Mouse (Mus musculus) heart, adult 2 months (tissue): ENCODE measurements at regions not wholly inside any gene's neighbourhood (a gene's known extent, or its start where the extent isn't known, plus 50 kb on each side); places are given as distances from the start of the nearest gene placed in this dataset.

Experiments
- CTCF ChIP-seq: fragments of 200-600 bp; IDR thresholded peaks from 2 replicates; pipeline ENCODE4 v1.8.1; 2022; ENCODE audit warnings: antibody characterized with exemption, mild to moderate bottlenecking, moderate library complexity
- POLR2A ChIP-seq: fragments of 200-500 bp; IDR thresholded peaks from 2 replicates; pipeline ENCODE4 v1.6.1; 2011; ENCODE audit warnings: mild to moderate bottlenecking, low read depth, low read length, control low read depth; ENCODE audit not compliant: insufficient read depth

DNA sequence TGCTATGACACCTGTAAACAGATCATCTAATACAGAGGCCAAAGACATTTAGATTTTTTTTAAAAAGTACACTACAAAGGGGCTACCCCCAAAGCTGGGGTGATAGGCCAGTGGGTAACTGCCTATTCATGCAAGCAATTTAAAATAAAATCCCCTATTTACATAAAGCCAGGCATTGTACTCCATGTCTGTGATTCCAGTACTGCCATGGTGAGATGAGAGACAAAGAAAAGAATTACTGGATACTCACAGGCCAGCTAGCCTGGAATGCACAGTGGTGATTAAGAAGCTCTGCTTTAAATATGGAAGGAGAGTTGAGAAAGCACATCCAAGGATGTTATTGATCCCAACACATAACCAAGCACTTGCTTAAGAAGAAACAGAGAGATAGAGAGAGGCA is 520.3 kb upstream of the Gcfc2 start:
- no peak for TF ChIP-seq POLR2A
- no peak for TF ChIP-seq CTCF
